Mouse (Mus musculus) monocyte, adult 5-6 weeks (primary cell): ENCODE data around the gene Gata3. TPM values are rescaled to one million over a fixed set of nuclear protein-coding genes. Genes with fewer than 3 reads are reported as not detected.

Source experiments
- total RNA-seq: library from RNA; stranded (forward); fragments of 200-1000, 200-491, 200-594 nt; gene quantifications from 3 replicates; pipeline ENCODE4 v1.2.3, GENCODE M21; 2017

The Gata3 gene
- total RNA-seq, 1 experiment from 2014 or later: 2.9 TPM

Other genes with a start within 250 kb of the Gata3 start
- gene 4930412O13Rik, start 8.8 kb downstream of the Gata3 start, total RNA-seq: not detected in 3 replicates
- gene 9230102O04Rik, start 494 bp downstream of the Gata3 start, total RNA-seq: not detected in 3 replicates
- 9.1 to 13.8 TPM (median 12.5 TPM) in 3 replicates for gene Taf3, start 158.6 kb upstream of the Gata3 start, total RNA-seq
- gene Atp5c1, start 190.5 kb upstream of the Gata3 start, total RNA-seq: 263 to 377 TPM (median 356 TPM) in 3 replicates
- gene Kin, start 190.6 kb upstream of the Gata3 start, total RNA-seq: 49.3 to 54.7 TPM (median 51.6 TPM) in 3 replicates
- gene Itih2, start 241.4 kb upstream of the Gata3 start, total RNA-seq: not detected in 3 replicates